Mouse (Mus musculus) C2C12 (cell line): Measurements from ENCODE around the gene Hoxa7.

ENCODE experiments used
- CTCF ChIP-seq: IDR thresholded peaks from one replicate; pipeline ENCODE4 v1.5.1; 2011; ENCODE audit not compliant: control insufficient read depth, insufficient read depth, insufficient read length
- MYOG ChIP-seq: IDR thresholded peaks from one replicate; pipeline ENCODE4 v1.6.1; 2011; ENCODE audit not compliant: control insufficient read depth, insufficient read length; ENCODE audit errors: extremely low read depth
- USF1 ChIP-seq: IDR thresholded peaks from one replicate; pipeline ENCODE4 v1.6.1; 2011; ENCODE audit warnings: low read depth, mild to moderate bottlenecking, control low read depth, moderate library complexity

DNA sequence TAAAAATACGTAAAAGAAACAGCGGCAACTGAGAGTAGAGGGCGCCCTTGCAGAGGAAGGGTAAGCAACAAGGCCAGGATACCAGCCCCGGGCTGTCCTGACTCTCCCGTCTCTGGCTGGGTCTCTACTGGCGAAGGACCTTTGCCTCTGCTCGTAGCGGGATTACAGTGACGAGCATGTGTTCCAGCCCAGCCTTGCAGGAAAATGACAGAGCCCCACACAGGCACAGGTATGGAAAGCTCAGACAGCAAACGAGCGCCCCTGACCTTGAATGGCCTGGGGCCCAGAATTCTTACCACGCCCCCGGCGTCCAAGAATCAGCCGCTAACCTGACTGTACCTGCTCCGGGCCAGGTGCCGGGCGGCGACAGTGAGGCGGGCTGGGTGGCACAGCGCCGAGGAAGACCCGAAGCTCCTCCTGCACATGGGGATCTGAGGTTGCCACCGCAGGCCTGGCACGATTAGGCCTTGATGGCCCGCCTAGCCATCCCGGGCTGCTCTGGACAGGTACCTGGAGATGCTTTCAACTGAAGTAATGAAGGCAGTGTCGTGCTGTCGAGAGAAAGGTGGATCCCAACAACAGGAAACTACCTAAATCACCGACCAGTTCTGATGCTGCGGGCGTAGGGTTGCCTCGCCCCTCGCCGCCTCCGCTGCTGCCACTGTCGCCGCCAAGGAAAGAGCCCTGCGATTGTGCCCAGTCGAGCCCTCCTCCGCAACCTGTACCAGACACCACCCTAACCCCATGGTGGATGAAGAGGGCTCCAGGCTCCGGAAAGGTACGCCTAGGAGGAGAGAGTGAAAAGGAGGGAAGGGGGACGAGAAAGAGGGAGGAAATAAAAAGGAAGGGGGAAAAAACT is 8.1 kb upstream of the Hoxa7 start:
- TF ChIP-seq CTCF: no peak
- TF ChIP-seq USF1: no peak
- TF ChIP-seq MYOG: no peak
